Mouse (Mus musculus) common myeloid progenitor, adult 5-6 weeks (primary cell): ENCODE measurements around the gene Sec16a. TPM values are rescaled to one million over a fixed set of nuclear protein-coding genes. Genes with fewer than 3 reads are reported as not detected.

Source experiments
- ATAC-seq: replicated peaks from 2 replicates; pipeline ENCODE4 v1.8.0; 2016; ENCODE audit warnings: low read depth, mild to moderate bottlenecking, moderate TSS enrichment, inconsistent platforms; ENCODE audit not compliant: poor library complexity, severe bottlenecking
- total RNA-seq: library from RNA; stranded (forward); fragments of 200-1000, 187-1606 nt; gene quantifications from 2 replicates; pipeline ENCODE4 v1.2.3, GENCODE M21; 2017

The Sec16a gene
- total RNA-seq, 1 experiment from 2014 or later, result 44.2 TPM

DNA sequence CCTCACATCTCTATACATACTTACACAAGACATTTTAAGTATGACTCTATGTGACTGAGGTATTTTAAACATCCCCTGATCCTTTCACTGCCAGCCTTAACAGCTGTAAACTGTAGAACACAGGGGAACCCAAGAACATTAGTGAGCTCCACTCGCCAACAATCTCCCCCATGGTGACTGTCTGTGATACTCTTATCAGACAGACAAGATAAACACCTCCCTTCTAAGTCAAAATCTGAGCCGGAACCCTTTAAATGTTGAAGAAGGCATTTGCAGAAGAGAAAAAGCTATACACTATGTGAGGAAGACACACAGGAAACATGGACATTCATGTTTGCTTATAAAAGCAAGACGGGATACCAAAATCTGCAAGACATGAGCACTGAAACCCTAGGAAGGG is 1.1 kb downstream of the Sec16a start:
- ATAC-seq, result no peak

DNA sequence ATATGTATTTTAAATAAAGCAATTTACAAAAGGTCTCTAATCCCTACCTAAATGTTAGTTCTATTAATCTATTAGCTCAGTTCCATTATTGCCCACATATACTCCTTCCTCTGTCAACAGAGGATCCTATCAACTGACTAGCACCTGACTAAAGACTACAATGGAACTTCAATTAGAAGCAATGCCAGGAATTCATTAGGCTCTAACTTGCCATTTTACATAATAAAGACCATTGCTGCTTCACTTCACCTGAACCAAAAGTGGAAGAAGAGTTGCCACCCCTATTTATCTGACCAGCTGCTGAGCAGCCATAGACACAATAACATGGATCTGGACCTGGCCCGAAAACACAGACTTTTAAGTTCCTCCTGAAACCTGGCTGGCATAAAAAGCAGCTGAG is 2.2 kb downstream of the Sec16a start:
- ATAC-seq, result no peak

DNA sequence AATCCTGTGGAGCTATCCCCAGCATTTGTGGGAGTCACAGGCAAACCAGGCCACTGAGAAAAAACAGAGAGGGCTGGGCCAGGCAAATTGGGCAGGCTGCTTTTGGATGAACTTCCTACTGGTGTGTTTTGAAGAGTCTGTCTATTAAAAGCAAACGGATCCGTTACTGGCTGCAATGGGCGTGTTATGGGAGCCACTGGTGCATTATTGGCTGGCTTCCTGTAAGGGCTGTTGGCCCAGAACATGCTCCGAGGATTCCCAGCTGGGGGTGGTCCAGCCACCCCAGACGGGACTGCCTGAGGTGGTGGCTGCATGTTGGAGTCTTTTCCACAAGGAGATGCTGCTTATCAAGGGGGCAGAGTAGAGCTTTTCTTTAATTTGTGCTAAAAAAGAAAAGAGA is 3.3 kb downstream of the Sec16a start:
- no peak for ATAC-seq

GRCm38 (mm10) chr2:26441261-26441660 is 3.8 kb downstream of the Sec16a start:
- ATAC-seq, result no peak

- no peak for ATAC-seq
Measured at GRCm38 (mm10) chr2:26439671-26440070, 5.3 kb downstream of the Sec16a start.

GRCm38 (mm10) chr2:26438373-26438772 is 6.6 kb downstream of the Sec16a start:
- ATAC-seq, result no peak

- no peak for ATAC-seq
Measured at GRCm38 (mm10) chr2:26437221-26437620, 7.8 kb downstream of the Sec16a start.

GRCm38 (mm10) chr2:26434791-26435572 is 10.0 kb downstream of the Sec16a start:
- no peak for ATAC-seq

- ATAC-seq, result no peak
Measured at GRCm38 (mm10) chr2:26429851-26430250, 15.2 kb downstream of the Sec16a start.

DNA sequence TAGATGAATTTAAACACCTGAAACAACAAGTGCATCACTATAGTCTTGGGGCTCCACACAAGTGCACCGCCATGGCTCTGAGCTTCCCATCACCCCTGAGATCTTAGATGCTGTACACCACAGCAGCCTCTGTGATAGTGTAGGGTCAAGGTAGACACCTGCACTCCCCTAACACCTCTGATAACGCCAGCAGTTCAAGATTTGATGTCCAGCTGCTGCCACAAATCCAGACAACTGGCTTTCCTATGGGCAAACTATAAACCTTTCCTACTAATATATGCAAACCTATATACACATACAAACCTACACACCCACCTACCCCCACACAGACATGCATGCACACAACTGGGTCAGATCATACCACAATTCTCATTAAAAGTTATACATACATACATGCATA is 20.5 kb downstream of the Sec16a start:
- no peak for ATAC-seq

GRCm38 (mm10) chr2:26423086-26423485 is 21.9 kb downstream of the Sec16a start:
- no peak for ATAC-seq

DNA sequence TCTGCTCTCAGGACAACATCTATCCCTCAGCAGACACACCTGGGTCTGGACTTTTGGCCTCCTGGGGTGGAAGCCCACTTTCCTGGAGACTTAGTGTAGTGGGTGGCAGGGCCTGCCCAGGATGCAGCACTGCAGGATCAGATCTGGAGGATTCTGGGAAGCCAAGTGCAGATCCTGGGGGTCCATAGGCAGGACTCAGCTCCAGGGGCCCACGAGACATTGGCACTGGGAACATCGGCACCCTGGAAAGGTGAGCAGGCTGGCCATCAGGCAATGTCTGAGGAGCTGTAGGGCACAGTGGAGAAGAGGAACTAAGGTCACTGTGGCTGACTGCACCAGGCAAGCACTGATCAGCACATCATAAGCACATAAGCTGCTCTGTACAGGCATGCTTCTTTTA is 23.0 kb downstream of the Sec16a start:
- no peak for ATAC-seq

DNA sequence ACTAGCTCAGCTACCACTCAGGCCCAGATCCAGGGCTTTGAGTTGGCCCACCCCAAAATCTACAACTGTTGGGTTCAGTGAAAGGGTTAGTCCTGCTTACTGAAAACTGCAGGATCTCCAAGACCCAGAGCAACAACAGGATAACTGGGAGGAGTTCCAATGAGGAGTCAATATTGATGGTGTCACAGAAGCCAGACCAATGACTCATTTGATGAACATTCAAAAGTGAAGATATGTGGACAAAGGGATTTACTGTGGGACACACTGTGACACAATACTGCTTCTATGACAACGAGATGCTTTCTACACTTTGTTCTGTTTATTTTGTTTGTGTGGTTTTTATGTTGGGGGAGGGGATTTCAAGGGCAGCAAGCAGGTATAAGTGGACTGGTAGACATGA is 26.9 kb downstream of the Sec16a start:
- no peak for ATAC-seq

DNA sequence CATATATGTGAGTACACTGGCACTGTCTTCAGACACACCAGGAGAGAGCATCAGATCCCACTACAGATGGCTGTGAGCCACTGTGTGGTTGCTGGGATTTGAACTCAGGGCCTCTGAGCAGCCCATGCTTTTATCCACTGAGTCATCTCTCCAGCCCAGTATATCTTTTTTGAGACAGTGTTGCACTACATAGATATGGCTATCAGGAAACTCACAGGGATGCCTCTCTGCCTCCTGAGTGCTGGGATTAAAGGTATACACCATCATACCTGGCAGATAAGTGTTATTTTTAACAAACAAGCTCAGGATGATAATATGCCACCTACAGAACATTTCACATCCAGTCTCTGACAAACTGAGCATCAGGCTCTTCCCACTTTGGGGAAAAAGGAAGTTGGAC is 27.9 kb downstream of the Sec16a start:
- no peak for ATAC-seq

- no peak for ATAC-seq
Measured at GRCm38 (mm10) chr2:26410931-26411411, 34.0 kb downstream of the Sec16a start.

DNA sequence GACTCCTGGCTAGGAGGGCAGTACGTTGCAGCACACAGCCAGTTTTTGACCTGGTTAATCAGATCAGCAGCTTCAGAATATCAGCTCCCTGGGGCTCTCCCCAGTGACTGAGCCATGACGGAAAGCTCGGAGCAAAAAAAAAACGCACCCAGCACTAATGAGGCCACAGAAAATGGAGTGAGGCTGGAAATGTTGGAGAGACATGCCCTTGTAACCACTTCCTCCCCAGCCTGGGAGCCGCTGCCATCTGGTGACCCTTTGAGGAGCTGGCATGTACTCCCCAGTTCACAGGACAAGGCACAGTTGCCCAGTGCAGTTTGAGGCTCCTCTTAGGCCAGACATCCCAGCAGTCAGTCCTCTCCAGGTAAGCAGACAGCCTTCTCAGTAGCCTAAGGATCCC is 34.9 kb downstream of the Sec16a start:
- no peak for ATAC-seq

GRCm38 (mm10) chr2:26409362-26409761 is 35.7 kb downstream of the Sec16a start:
- ATAC-seq, result no peak

DNA sequence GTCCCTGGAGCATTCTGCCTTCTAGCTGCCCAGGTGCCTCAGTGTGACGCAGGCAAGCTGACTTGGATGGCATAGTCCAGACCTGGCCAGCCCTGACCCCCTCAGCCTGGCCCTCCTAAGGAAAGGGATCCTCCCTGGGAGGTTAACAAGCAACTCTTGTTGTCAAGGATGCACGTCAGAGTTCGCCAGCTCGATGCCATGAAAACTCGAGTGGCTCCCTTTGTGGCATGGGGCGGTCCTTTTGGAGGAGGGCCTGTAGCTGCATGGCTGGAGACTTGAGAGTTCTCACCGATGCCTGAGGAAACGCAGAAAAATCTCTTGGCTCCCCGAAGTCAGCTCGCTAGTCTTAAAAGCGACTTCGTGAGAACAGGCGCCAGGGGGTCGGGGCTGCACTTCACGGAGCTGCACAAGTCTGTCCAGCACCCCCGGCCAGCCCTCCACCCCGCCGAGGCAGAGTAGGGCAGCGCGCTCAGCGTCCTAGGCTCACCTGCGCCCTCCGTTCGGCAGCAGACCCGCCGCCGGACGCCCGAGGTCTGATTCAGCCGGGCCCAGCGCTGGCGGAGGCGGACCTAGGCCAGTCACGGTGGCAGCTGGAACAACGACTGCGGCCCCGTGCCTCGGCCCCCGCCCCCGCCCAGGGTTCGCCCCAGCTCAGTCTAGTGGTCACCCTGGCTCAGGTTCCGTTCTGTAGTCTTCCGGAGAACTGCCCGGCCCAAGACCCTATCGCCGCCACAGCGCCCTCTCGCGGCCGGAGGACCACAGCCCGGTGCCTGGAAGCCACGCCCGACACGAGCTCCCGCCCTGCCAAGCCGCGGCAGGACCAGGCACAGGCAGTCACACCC is 36.3 kb downstream of the Sec16a start, which contains the start of gene Inpp5e:
TSS of gene Inpp5e (minus strand) at position 689 of the 842 bp plus-strand sequence.
- ATAC-seq, result peak; percentile 96

GRCm38 (mm10) chr2:26403306-26403705 is 41.7 kb downstream of the Sec16a start:
- ATAC-seq, result no peak

- no peak for ATAC-seq
Measured at GRCm38 (mm10) chr2:26402265-26402664, 42.8 kb downstream of the Sec16a start.

- ATAC-seq, result no peak
Measured at GRCm38 (mm10) chr2:26401023-26401422, 44.0 kb downstream of the Sec16a start.
